Mouse (Mus musculus): Measurements from ENCODE around the gene Rnft2.

DNA sequence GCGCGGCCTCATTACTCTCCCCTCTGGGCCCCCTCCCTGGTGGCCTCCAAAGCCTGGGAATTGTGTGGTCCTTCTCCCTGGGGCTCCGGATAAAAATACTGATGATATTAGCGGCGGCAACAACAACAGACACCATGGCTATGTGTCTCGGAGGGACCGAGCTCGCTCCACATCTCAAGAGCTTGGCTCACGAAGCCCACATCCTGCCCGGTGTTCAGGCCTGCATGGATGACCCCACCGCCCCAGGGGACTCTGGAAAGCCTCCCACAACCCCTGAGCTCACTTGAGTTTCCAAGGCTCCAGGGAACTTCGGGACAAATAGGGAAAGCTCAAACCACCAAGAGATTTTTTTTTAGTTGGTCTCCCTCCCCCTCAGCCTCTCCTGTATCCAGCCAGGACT is 5.2 kb downstream of the Rnft2 start:
- no peak for TF ChIP-seq POLR2A (IDR thresholded peaks at IDR 0.05; ENCODE audit: borderline replicate concordance, insufficient read depth, low read length)
- no peak for TF ChIP-seq CTCF (IDR thresholded peaks at IDR 0.05; ENCODE audit: borderline replicate concordance, insufficient read depth, low read depth, low read length)

All from cerebellum, adult 2 months (tissue).